In genomic region chr12:112875225-112876013, GRCm38 (mm10) we compare ENCODE assay signal across 8 mouse cellular contexts. TPM values are rescaled to one million over a fixed set of nuclear protein-coding genes. Genes with fewer than 3 reads are reported as not detected.
A peak's percentile ranks its signal among the peaks of the same experiment; 100 is the strongest.
DNase-seq lines count a peak whose midpoint lies in the region; ATAC-seq and TF ChIP-seq lines count a peak whose summit lies in the region.

No protein-coding gene starts in this region.

- peaks cover 32% of the 10 kb centered on the region for H3K4me1 ChIP-seq in embryonic facial prominence, embryonic 12.5 days
- H3K4me1 ChIP-seq in heart, adult 2 months (ENCODE audit: control insufficient read depth, insufficient read depth, low read length): peaks cover 26% of the 10 kb centered on the region
- peaks cover 32% of the 10 kb centered on the region for H3K4me1 ChIP-seq in limb, embryonic 12.5 days (replicated peaks)
- peaks cover 29% of the 10 kb centered on the region for H3K4me1 ChIP-seq in midbrain, embryonic 15.5 days

- no peaks in the 10 kb centered on the region for H3K36me3 ChIP-seq in embryonic facial prominence, embryonic 12.5 days
- H3K36me3 ChIP-seq in heart, adult 2 months (ENCODE audit: control insufficient read depth, insufficient read depth, low read length): no peaks in the 10 kb centered on the region
- no peaks in the 10 kb centered on the region for H3K36me3 ChIP-seq in limb, embryonic 12.5 days
- no peaks in the 10 kb centered on the region for H3K36me3 ChIP-seq in midbrain, embryonic 15.5 days (replicated peaks)

- no peak overlapping the region for H3K4me3 ChIP-seq in embryonic facial prominence, embryonic 12.5 days
- no peak overlapping the region for H3K4me3 ChIP-seq in heart, adult 2 months
- H3K4me3 ChIP-seq in limb, embryonic 12.5 days (replicated peaks): no peak overlapping the region
- no peak overlapping the region for H3K4me3 ChIP-seq in midbrain, embryonic 15.5 days

- TF ChIP-seq POLR2A in heart, adult 2 months (IDR thresholded peaks at IDR 0.05; ENCODE audit: insufficient read depth, low read depth, low read length): no peak

- 24% methylated on average over 16 of the region's 16 CpGs for WGBS in embryonic facial prominence, embryonic 12.5 days
- WGBS in heart, adult 2 months: 23% methylated on average over 16 of the region's 16 CpGs
- WGBS in limb, embryonic 12.5 days: 23% methylated on average over 16 of the region's 16 CpGs
- 23% methylated on average over 16 of the region's 16 CpGs for WGBS in midbrain, embryonic 15.5 days

- no peak overlapping the region for H3K4me2 ChIP-seq in embryonic facial prominence, embryonic 12.5 days (replicated peaks)
- H3K4me2 ChIP-seq in limb, embryonic 12.5 days: no peak overlapping the region
- H3K4me2 ChIP-seq in midbrain, embryonic 15.5 days: no peak overlapping the region

- peaks cover 82% of the 10 kb centered on the region for H3K27me3 ChIP-seq in embryonic facial prominence, embryonic 12.5 days
- no peaks in the 10 kb centered on the region for H3K27me3 ChIP-seq in heart, adult 2 months (ENCODE audit: control insufficient read depth, insufficient read depth, low read length)
- H3K27me3 ChIP-seq in limb, embryonic 12.5 days: peaks cover 96% of the 10 kb centered on the region
- peaks cover 66% of the 10 kb centered on the region for H3K27me3 ChIP-seq in midbrain, embryonic 15.5 days (replicated peaks)

- no peaks in the 10 kb centered on the region for H3K9me3 ChIP-seq in embryonic facial prominence, embryonic 12.5 days
- H3K9me3 ChIP-seq in limb, embryonic 12.5 days: no peaks in the 10 kb centered on the region
- H3K9me3 ChIP-seq in midbrain, embryonic 15.5 days: no peaks in the 10 kb centered on the region

- DNase-seq in 416B (ENCODE audit: low read depth): peak; percentile 91
- peak; percentile 74 to 86 for DNase-seq in adrenal gland, postnatal 4 days (ENCODE audit: low spot score in 2 of 2)
- peak; percentile 90 to 93 for DNase-seq in heart, adult 2 months
- peak; percentile 91 for DNase-seq in kidney, adult 9 months
- DNase-seq in spleen, adult 12 weeks (ENCODE audit: low spot score): peak; percentile 70

- no peak overlapping the region for H3K9ac ChIP-seq in embryonic facial prominence, embryonic 12.5 days
- no peak overlapping the region for H3K9ac ChIP-seq in heart, adult 2 months (ENCODE audit: low read depth, low read length)
- no peak overlapping the region for H3K9ac ChIP-seq in limb, embryonic 12.5 days (replicated peaks)
- H3K9ac ChIP-seq in midbrain, embryonic 15.5 days: no peak overlapping the region

- H3K27ac ChIP-seq in embryonic facial prominence, embryonic 12.5 days: no peak overlapping the region
- peak overlapping the region; percentile 76 for H3K27ac ChIP-seq in heart, adult 2 months
- H3K27ac ChIP-seq in limb, embryonic 12.5 days: no peak overlapping the region
- no peak overlapping the region for H3K27ac ChIP-seq in midbrain, embryonic 15.5 days

- peak; percentile 68 for TF ChIP-seq EP300 in heart, adult 2 months (IDR thresholded peaks at IDR 0.05; ENCODE audit: insufficient read depth, low read depth, low read length)

- peak; percentile 93 for TF ChIP-seq CTCF in heart, adult 2 months (IDR thresholded peaks at IDR 0.05)

- no peaks in the 10 kb centered on the region for H3K79me2 ChIP-seq in heart, adult 2 months (replicated peaks; ENCODE audit: control insufficient read depth, insufficient read depth, low read length)

- intact Hi-C loops in heart, adult 2 months (cut with DNase I): loop anchor here (1.0 to 10.0 kb wide), 5 partner anchors 41 to 229 kb away; partner anchors contain the start of genes Jag2 and Tex22

- ATAC-seq in embryonic facial prominence, embryonic 12.5 days (ENCODE audit: insufficient number of reproducible peaks, insufficient read depth, low FRiP score, low TSS enrichment): peak; percentile 7; the same call in 1 of the 2 replicates
- peak; percentile 18; the same call in 1 of the 2 replicates for ATAC-seq in limb, embryonic 12.5 days (ENCODE audit: insufficient number of reproducible peaks, insufficient read depth, low FRiP score, low TSS enrichment, low read depth)
- ATAC-seq in midbrain, embryonic 15.5 days (replicated peaks): peak; percentile 55

RNA-seq across cellular contexts. Expression of gene Gpr132, which starts 7.4 kb away (rescaled TPM):
- under 1 TPM; 0.20 to 0.39 TPM for total RNA-seq in adrenal gland, postnatal 4 days (2021)
- 0.23 TPM in 1 of 2 replicates, not detected in the other for polyA plus RNA-seq in embryonic facial prominence, embryonic 12.5 days (2016; fragmentation: Nextera tagmentation; extraction: Ambion mirVana)
- total RNA-seq in heart, adult 2 months (2021): under 1 TPM; 0.29 to 0.36 TPM
- 1.00 and 2.0 TPM in 2 replicates for polyA plus RNA-seq in heart, adult 2 months (2012; rRNA removed)
- polyA plus RNA-seq in limb, embryonic 12.5 days (2016; fragmentation: Nextera tagmentation; extraction: Ambion mirVana): 0.08 TPM in 1 of 2 replicates, not detected in the other
- 0.06 and 0.11 TPM in 2 replicates for polyA plus RNA-seq in midbrain, embryonic 15.5 days (2015; fragmentation: Nextera tagmentation; extraction: Ambion mirVana)

RNA-seq across cellular contexts. Expression of gene Cdca4, which starts 46.2 kb away (rescaled TPM):
- total RNA-seq in adrenal gland, postnatal 4 days (2021): 10 to 100 TPM; 31.1 to 32.5 TPM
- 144 and 147 TPM in 2 replicates for polyA plus RNA-seq in embryonic facial prominence, embryonic 12.5 days (2016; fragmentation: Nextera tagmentation; extraction: Ambion mirVana)
- total RNA-seq in heart, adult 2 months (2021): 1 to 10 TPM; 5.3 to 6.6 TPM
- 7.6 and 10.0 TPM in 2 replicates for polyA plus RNA-seq in heart, adult 2 months (2012; rRNA removed)
- 166 TPM in 2 replicates for polyA plus RNA-seq in limb, embryonic 12.5 days (2016; fragmentation: Nextera tagmentation; extraction: Ambion mirVana)
- polyA plus RNA-seq in midbrain, embryonic 15.5 days (2015; fragmentation: Nextera tagmentation; extraction: Ambion mirVana): 44.1 and 50.1 TPM in 2 replicates

RNA-seq across cellular contexts. Expression of gene Jag2, which starts 54.2 kb away (rescaled TPM):
- total RNA-seq in adrenal gland, postnatal 4 days (2021): 10 to 100 TPM; 15.2 to 18.3 TPM
- polyA plus RNA-seq in embryonic facial prominence, embryonic 12.5 days (2016; fragmentation: Nextera tagmentation; extraction: Ambion mirVana): 7.9 and 8.8 TPM in 2 replicates
- total RNA-seq in heart, adult 2 months (2021): 10 to 100 TPM; 25.4 to 27.4 TPM
- 34.4 and 35.5 TPM in 2 replicates for polyA plus RNA-seq in heart, adult 2 months (2012; rRNA removed)
- 6.4 and 6.8 TPM in 2 replicates for polyA plus RNA-seq in limb, embryonic 12.5 days (2016; fragmentation: Nextera tagmentation; extraction: Ambion mirVana)
- polyA plus RNA-seq in midbrain, embryonic 15.5 days (2015; fragmentation: Nextera tagmentation; extraction: Ambion mirVana): 16.4 and 18.4 TPM in 2 replicates
